Mouse (Mus musculus) G1E (cell line): ENCODE results near the gene Gdi2. TPM values are rescaled to one million over a fixed set of nuclear protein-coding genes. Genes with fewer than 3 reads are reported as not detected.
"Not testable (repeated sequence)": the region's sequence is repeated elsewhere in the genome, so short reads cannot be mapped to it uniquely, and the experiment has no call there.

Experiments
- ATAC-seq: 2 replicates; pipeline ENCODE4 v1.8.0; 2016; ENCODE audit warnings: mild to moderate bottlenecking; ENCODE audit not compliant: insufficient number of reproducible peaks, poor library complexity, low FRiP score, severe bottlenecking; ENCODE audit errors: extremely low read depth
- DNase-seq: peaks from one replicate; pipeline ENCODE4 v3.0.0; 2012; ENCODE audit warnings: low spot score
- H3K27me3 ChIP-seq: 2 replicates; pipeline ENCODE4 v1.6.1; 2012; ENCODE audit warnings: mild to moderate bottlenecking, low read length, inconsistent platforms; ENCODE audit not compliant: insufficient read depth
- H3K36me3 ChIP-seq: replicated peaks from 2 replicates; pipeline ENCODE3; 2012; ENCODE audit warnings: mild to moderate bottlenecking, inconsistent platforms
- H3K4me1 ChIP-seq: 2 replicates; pipeline ENCODE4 v1.6.1; 2012; ENCODE audit warnings: low read depth, low read length, inconsistent platforms, mixed read lengths; ENCODE audit not compliant: insufficient read depth
- H3K4me3 ChIP-seq: 2 replicates; pipeline ENCODE4 v1.5.1; 2012; ENCODE audit warnings: low read depth, mild to moderate bottlenecking, inconsistent platforms, low read length, moderate library complexity, mixed read lengths
- H3K9me3 ChIP-seq: replicated peaks from 2 replicates; pipeline ENCODE4 v1.6.1; 2012; ENCODE audit warnings: inconsistent platforms
- CTCF ChIP-seq: IDR thresholded peaks from 2 replicates; pipeline ENCODE4 v1.5.1; 2012; ENCODE audit warnings: low read depth, low read length, inconsistent platforms, mixed read lengths
- GATA1 ChIP-seq: IDR thresholded peaks from 2 replicates; pipeline ENCODE4 v1.6.1; 2012; ENCODE audit warnings: borderline replicate concordance, low read length, inconsistent platforms, mixed read lengths
- GATA2 ChIP-seq: IDR thresholded peaks from 2 replicates; pipeline ENCODE4 v1.6.1; 2012; ENCODE audit warnings: low read depth, low read length, inconsistent platforms, borderline replicate concordance
- POLR2AphosphoS5 ChIP-seq: IDR thresholded peaks from 2 replicates; pipeline ENCODE4 v1.6.1; 2012; ENCODE audit warnings: low read depth, low read length, inconsistent platforms; ENCODE audit not compliant: insufficient replicate concordance
- TAL1 ChIP-seq: conservative IDR thresholded peaks from 2 replicates; pipeline ENCODE4 v1.6.1; 2012; ENCODE audit warnings: low read depth, low read length, inconsistent platforms, mixed read lengths
- polyA plus RNA-seq: library from polyadenylated mRNA; stranded (reverse); fragments of >175 nt; gene quantifications from 2 replicates; pipeline ENCODE4 v1.2.3, GENCODE M21; 2012
- total RNA-seq, 2 experiments: library from RNA; stranded (forward) in 1 of 2; stranded (reverse) in 1 of 2; fragments of 200-1000 nt in 1 of 2; fragments of >200 nt in 1 of 2; fragmentation: Nextera tagmentation in 1 of 2; gene quantifications; 2 replicates each; pipeline ENCODE4 v1.2.3; 2014 to 2017

The Gdi2 gene
- total and polyA plus RNA-seq, 3 experiments = 493 to 1,012 (median 989) TPM

GRCm38 (mm10) chr13:3523946-3524345 is 13.9 kb upstream of the Gdi2 start:
- no peak for TF ChIP-seq GATA2
- no peak for TF ChIP-seq TAL1
- no peak for TF ChIP-seq POLR2AphosphoS5
- TF ChIP-seq GATA1 = no peak
- TF ChIP-seq CTCF = no peak
- Histone ChIP-seq H3K4me1 (peaks cover 24% of the 10 kb centered on the region), H3K27me3 (no peaks in the 10 kb centered on the region), H3K36me3 (no peaks in the 10 kb centered on the region), H3K9me3 (no peaks in the 10 kb centered on the region), H3K4me3 (no peak overlapping the region)
- DNase-seq (no peak), ATAC-seq (no peak)

- no peak overlapping the region for H3K4me3 ChIP-seq
- DNase-seq = no peak
- no peaks in the 10 kb centered on the region for H3K27me3 ChIP-seq
- TF ChIP-seq POLR2AphosphoS5 (no peak), GATA2 (no peak), CTCF (no peak), GATA1 (no peak), TAL1 (no peak)
- no peak for ATAC-seq
- no peaks in the 10 kb centered on the region for H3K36me3 ChIP-seq
- peaks cover 36% of the 10 kb centered on the region for H3K4me1 ChIP-seq
- H3K9me3 ChIP-seq = no peaks in the 10 kb centered on the region
Observed at GRCm38 (mm10) chr13:3525611-3526051, 12.2 kb upstream of the Gdi2 start.

GRCm38 (mm10) chr13:3526328-3526727 is 11.5 kb upstream of the Gdi2 start:
- ATAC-seq (peak; percentile 47), DNase-seq (peak; percentile 42)
- TF ChIP-seq GATA2 (no peak), CTCF (no peak), POLR2AphosphoS5 (no peak), TAL1 (no peak), GATA1 (no peak)

DNA sequence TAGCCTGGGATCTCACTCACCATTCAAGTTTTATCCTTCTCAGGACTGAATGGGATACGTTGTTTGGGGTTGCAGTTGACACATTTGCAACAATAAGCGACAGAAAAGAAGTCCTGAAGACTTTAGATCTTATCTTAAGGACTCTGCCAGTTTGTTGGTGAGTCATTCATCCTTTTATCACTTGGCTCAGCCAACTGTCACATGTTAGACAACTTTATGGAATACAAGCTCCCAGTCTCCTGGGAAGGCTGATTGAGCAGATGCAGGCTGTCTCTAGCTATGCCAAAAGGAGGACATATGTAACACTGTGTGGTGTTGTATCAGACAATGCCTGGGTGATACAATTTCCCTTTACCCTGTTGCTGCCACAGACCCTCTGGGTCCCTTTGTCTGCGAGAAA is 7.4 kb upstream of the Gdi2 start:
- no peaks in the 10 kb centered on the region for H3K36me3 ChIP-seq
- H3K4me3 ChIP-seq = no peak overlapping the region
- H3K27me3 ChIP-seq = no peaks in the 10 kb centered on the region
- no peak for TF ChIP-seq CTCF
- no peak for TF ChIP-seq GATA2
- no peak for TF ChIP-seq POLR2AphosphoS5
- no peak for TF ChIP-seq TAL1
- no peak for TF ChIP-seq GATA1
- peaks cover 58% of the 10 kb centered on the region for H3K4me1 ChIP-seq
- DNase-seq (no peak), ATAC-seq (peak; percentile 61)
- no peaks in the 10 kb centered on the region for H3K9me3 ChIP-seq

More at GRCm38 (mm10) chr13:3526328-3526727, 11.5 kb upstream of the Gdi2 start:
- Histone ChIP-seq H3K4me1 (peaks cover 43% of the 10 kb centered on the region), H3K4me3 (no peak overlapping the region), H3K36me3 (no peaks in the 10 kb centered on the region), H3K27me3 (no peaks in the 10 kb centered on the region), H3K9me3 (no peaks in the 10 kb centered on the region)

DNA sequence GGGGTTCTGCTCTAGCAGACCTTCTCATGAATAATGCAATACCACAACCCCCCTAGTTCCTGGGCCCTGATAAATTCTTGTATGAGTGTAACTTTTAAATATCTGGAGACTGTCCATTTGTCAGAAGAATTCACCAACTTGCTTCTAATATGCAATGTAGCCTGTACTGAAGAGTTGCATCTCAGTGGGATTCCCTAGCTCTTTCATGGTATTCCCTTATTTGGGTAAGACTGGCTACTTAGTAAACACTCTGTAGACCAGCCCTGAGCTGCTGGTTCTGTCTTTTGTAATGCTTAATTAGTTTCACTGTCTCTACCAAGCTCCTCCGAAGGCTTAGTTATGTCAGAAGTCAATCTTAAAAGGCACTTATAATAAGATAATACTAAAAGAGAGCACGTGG is 6.7 kb upstream of the Gdi2 start:
- H3K4me3 ChIP-seq, H3K36me3 ChIP-seq, H3K27me3 ChIP-seq, ATAC-seq, DNase-seq, H3K9me3 ChIP-seq: not testable (repeated sequence)
- peaks cover 51% of the 10 kb centered on the region for H3K4me1 ChIP-seq

DNA sequence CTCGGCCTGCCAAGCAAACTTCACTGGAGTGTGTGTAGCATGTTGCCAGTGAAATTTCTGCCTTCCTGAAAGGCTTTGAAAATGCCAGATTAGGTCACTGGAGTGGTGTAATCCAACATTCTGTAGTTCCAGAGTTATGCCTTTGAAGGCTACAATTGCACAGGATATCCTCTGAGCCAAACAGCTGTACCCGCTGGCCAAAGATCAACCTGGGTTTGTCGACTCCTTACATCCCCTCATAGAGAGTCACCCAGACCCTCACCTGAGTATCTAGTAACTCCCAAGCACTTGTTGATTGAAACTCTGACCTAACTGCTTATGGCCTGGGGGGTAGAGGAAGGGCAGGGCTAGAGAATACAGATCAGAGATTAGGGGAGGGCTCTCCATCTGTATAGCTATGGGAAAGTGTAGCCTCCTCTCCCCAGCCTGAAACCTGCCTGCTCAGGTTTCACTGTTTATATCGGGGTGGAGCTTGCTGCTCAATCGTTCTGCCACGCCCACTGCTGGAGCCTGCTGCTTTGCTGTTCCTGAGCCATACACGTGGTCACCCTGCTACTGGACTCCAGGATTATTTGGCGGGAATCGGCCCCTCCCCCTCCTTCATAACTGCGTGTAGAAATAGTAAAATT is 6.1 kb upstream of the Gdi2 start:
- ATAC-seq (peak; percentile 62), DNase-seq (no peak)
- Histone ChIP-seq H3K4me3 (peak overlapping the region; percentile 59; the same call in 1 of the 2 replicates), H3K4me1 (peaks cover 48% of the 10 kb centered on the region), H3K36me3 (no peaks in the 10 kb centered on the region), H3K9me3 (no peaks in the 10 kb centered on the region; the same call in 1 of the 2 replicates), H3K27me3 (no peaks in the 10 kb centered on the region)
- TF ChIP-seq POLR2AphosphoS5 (no peak), CTCF (no peak), GATA1 (no peak), TAL1 (no peak), GATA2 (no peak)
